Mouse (Mus musculus): ENCODE measurements around the gene Cdk13.

DNA sequence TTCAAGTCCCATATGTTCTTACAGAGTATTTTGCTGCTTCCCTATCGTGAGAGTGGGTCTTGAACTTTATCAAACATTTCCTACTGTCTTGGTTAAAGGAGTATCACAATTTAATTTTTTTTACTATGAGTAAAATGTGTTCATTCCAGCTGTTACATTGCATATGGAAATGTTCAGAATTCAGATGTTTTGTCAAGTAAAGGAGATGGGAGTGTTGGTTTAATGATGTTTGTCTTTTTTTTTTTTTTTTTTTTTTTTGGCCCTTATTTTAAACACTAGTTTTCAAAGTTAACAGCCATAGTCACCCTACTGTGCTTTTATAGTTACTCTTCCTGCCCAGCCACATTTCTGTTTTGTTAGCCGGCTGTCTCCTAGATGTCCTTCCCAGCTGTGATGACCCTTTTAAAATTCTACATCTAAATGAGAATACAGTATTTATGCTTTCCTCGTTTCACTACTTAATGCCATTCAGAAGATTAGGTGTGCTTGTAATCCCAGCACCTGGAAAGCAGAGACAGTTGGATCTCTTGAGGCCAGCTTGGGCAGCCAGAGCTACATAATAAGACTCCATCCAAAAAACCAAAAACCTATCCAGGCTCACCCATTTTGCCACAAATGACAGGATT, 104.7 kb downstream of the Cdk13 start:
- TF ChIP-seq CTCF (IDR thresholded peaks at IDR 0.05; ENCODE audit: extremely low read depth, insufficient read depth, low read length) (no peak), POLR2A (IDR thresholded peaks at IDR 0.05; ENCODE audit: extremely low read depth, insufficient read depth, low read length) (no peak)
